Mouse (Mus musculus) megakaryocyte, embryonic 14.5 days (primary cell): ENCODE results near the gene Prodh2.

Source experiments
- FLI1 ChIP-seq: IDR thresholded peaks from 2 replicates; pipeline ENCODE4 v1.6.1; 2012; ENCODE audit warnings: low read length, inconsistent platforms, mixed read lengths
- GATA1 ChIP-seq: IDR thresholded peaks from 3 replicates; pipeline ENCODE4 v1.6.1; 2012; ENCODE audit warnings: mixed read lengths, low read length, inconsistent platforms, borderline replicate concordance

DNA sequence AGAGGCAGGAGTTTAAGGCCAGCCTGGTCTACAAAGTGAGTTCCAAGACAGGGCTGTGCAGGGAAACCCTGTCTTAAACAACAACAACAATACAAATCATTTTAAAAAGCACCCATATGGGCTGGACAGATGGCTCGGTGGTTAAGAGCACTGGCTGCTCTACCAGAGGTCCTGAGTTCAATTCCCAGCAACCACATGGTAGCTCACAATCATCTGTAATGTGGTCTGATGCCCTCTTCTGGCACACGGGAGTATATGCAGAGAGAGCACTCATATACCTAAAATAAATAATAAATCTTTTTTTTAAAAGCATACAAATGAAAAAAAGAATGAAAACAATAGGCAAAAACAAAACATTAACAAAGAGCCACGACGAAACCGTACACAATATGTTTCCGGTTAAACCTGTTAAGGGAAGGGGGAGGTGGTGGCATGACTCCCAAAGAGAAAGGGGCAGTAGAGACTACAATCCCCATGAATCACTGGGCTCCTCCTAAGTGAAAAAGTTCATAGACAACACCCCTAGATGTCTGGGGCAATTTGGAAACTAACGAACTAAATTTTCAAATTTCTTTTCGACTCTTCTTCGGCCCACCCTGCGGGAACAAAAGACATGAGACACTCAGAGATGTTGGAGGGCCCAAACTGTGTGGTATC is 58.2 kb downstream of the Prodh2 start:
- TF ChIP-seq GATA1, result no peak
- no peak for TF ChIP-seq FLI1
